Mouse (Mus musculus) liver, embryonic 18 days (tissue): Measurements from ENCODE around the gene Cfap57. TPM values are rescaled to one million over a fixed set of nuclear protein-coding genes. Genes with fewer than 3 reads are reported as not detected.

Source experiments
- polyA plus RNA-seq: library from polyadenylated mRNA; depleted of rRNA; stranded (reverse); fragments of >200 nt; gene quantifications from 2 replicates; pipeline ENCODE4 v1.2.3, GENCODE M21; 2012; rRNA removed

Cfap57 gene
- polyA plus RNA-seq: 0.26 and 0.44 TPM in 2 replicates

GRCm38 (mm10) chr4:118620279-118620966 is at the start of gene Cfap57, which contains the start of gene Ebna1bp2:
Gene Cfap57 (minus strand): TSS chr4:118620777.
Gene Ebna1bp2 (plus strand): TSS chr4:118620799.

GRCm38 (mm10) chr4:118658652-118659051 is 38.1 kb upstream of the Cfap57 start, which contains the start of gene Olfr62:
Gene Olfr62 (plus strand): TSS chr4:118658952.

GRCm38 (mm10) chr4:118543592-118544260 is 76.9 kb downstream of the Cfap57 start, which contains the start of gene Tmem125:
Gene Tmem125 (minus strand): TSS chr4:118544044.

GRCm38 (mm10) chr4:118526408-118527334 is 93.9 kb downstream of the Cfap57 start, which contains the start of gene 2610528J11Rik:
Gene 2610528J11Rik (plus strand): TSS chr4:118526999.

Other genes starting within 250 kb of the Cfap57 start
- gene Szt2, start 211.5 kb downstream of the Cfap57 start, polyA plus RNA-seq: 4.2 and 4.7 TPM in 2 replicates
- 40.1 and 42.4 TPM in 2 replicates for gene Med8, start 211.4 kb downstream of the Cfap57 start, polyA plus RNA-seq
- gene Elovl1, start 192.7 kb downstream of the Cfap57 start, polyA plus RNA-seq: 76.0 and 80.1 TPM in 2 replicates
- 47.5 and 58.9 TPM in 2 replicates for gene Cdc20, start 183.4 kb downstream of the Cfap57 start, polyA plus RNA-seq
- 3.8 and 4.8 TPM in 2 replicates for gene Mpl, start 163.3 kb downstream of the Cfap57 start, polyA plus RNA-seq
- gene Tie1, start 130.7 kb downstream of the Cfap57 start, polyA plus RNA-seq: 8.4 and 10.6 TPM in 2 replicates
- gene 2610528J11Rik, start 93.8 kb downstream of the Cfap57 start, polyA plus RNA-seq: 9.2 TPM in 2 replicates
- 4.2 and 5.6 TPM in 2 replicates for gene Tmem125, start 76.7 kb downstream of the Cfap57 start, polyA plus RNA-seq
- 38.1 and 38.9 TPM in 2 replicates for gene Ebna1bp2, start within 50 bp of the Cfap57 start, polyA plus RNA-seq
- gene Olfr62, start 38.2 kb upstream of the Cfap57 start, polyA plus RNA-seq: not detected in 2 replicates
- gene Olfr1342, start 72.0 kb upstream of the Cfap57 start, polyA plus RNA-seq: not detected in 2 replicates
- gene Olfr1341, start 82.7 kb upstream of the Cfap57 start, polyA plus RNA-seq: not detected in 2 replicates
- gene Olfr1340, start 99.4 kb upstream of the Cfap57 start, polyA plus RNA-seq: not detected in 2 replicates
- gene Olfr1339, start 111.4 kb upstream of the Cfap57 start, polyA plus RNA-seq: not detected in 2 replicates
- gene Olfr1338, start 138.0 kb upstream of the Cfap57 start, polyA plus RNA-seq: not detected in 2 replicates
- gene Olfr1337, start 161.8 kb upstream of the Cfap57 start, polyA plus RNA-seq: not detected in 2 replicates
- gene Olfr1335, start 189.2 kb upstream of the Cfap57 start, polyA plus RNA-seq: not detected in 2 replicates
- gene Olfr1333, start 215.5 kb upstream of the Cfap57 start, polyA plus RNA-seq: not detected in 2 replicates
- not detected in 2 replicates for gene Olfr1331, start 243.9 kb upstream of the Cfap57 start, polyA plus RNA-seq